Mouse (Mus musculus) embryonic facial prominence, embryonic 11.5 days (tissue): ENCODE measurements at regions not wholly inside any gene's neighbourhood (a gene's known extent, or its start where the extent isn't known, plus 50 kb on each side); places are given as distances from the start of the nearest gene placed in this dataset.

Experiments used
- ATAC-seq: fragments of 200-750 bp; cut with Nextera tagmentation; replicated peaks from 2 replicates; pipeline ENCODE4 v1.8.0; 2017; ENCODE audit warnings: low read depth; ENCODE audit not compliant: insufficient number of reproducible peaks, low FRiP score, low TSS enrichment
- DNase-seq: peaks from one replicate; pipeline ENCODE4 v3.0.0-alpha.2; 2015; ENCODE audit warnings: low spot score
- H3K27ac ChIP-seq: fragments of 300-500 bp; sonication (generic); replicated peaks from 2 replicates; pipeline ENCODE4 v1.5.1; 2014; ENCODE audit warnings: mild to moderate bottlenecking, low read depth, low read length, control low read depth
- H3K27me3 ChIP-seq: fragments of 300-500 bp; sonication (generic); 2 replicates; pipeline ENCODE4 v1.6.1; 2014; ENCODE audit warnings: mild to moderate bottlenecking, low read length, moderate library complexity, mixed read lengths; ENCODE audit not compliant: control insufficient read depth, insufficient read depth
- H3K36me3 ChIP-seq: fragments of 300-500 bp; sonication (generic); replicated peaks from 2 replicates; pipeline ENCODE4 v1.6.1; 2014; ENCODE audit warnings: low read depth, mild to moderate bottlenecking, low read length, moderate library complexity, mixed read lengths; ENCODE audit not compliant: control insufficient read depth, insufficient read depth
- H3K4me1 ChIP-seq: fragments of 300-500 bp; sonication (generic); 2 replicates; pipeline ENCODE4 v1.6.1; 2014; ENCODE audit warnings: low read length, mixed read lengths; ENCODE audit not compliant: control insufficient read depth, insufficient read depth
- H3K4me2 ChIP-seq: fragments of 300-500 bp; sonication (generic); 2 replicates; pipeline ENCODE4 v1.6.1; 2014; ENCODE audit warnings: low read depth, mild to moderate bottlenecking, control low read depth, low read length, moderate library complexity
- H3K4me3 ChIP-seq: fragments of 300-500 bp; sonication (generic); 2 replicates; pipeline ENCODE4 v1.5.1; 2014; ENCODE audit warnings: low read depth, low read length, control low read depth
- H3K9ac ChIP-seq: fragments of 300-500 bp; sonication (generic); replicated peaks from 2 replicates; pipeline ENCODE4 v1.6.1; 2014; ENCODE audit warnings: mild to moderate bottlenecking, control low read depth, low read length
- H3K9me3 ChIP-seq: fragments of 300-500 bp; sonication (generic); replicated peaks from 2 replicates; pipeline ENCODE4 v1.6.1; 2016; ENCODE audit warnings: mild to moderate bottlenecking, low read length, inconsistent platforms, mixed read lengths; ENCODE audit not compliant: control insufficient read depth
- WGBS: fragments of 180-500 bp; shearing (Covaris S2); extraction: QIAGEN DNeasy Blood & Tissue Kit; methylation state at CpG from one replicate; pipeline ENCODE4 v1.1.7; 2014; 5-methylcytosine and 5-hydroxymethylcytosine counted together

DNA sequence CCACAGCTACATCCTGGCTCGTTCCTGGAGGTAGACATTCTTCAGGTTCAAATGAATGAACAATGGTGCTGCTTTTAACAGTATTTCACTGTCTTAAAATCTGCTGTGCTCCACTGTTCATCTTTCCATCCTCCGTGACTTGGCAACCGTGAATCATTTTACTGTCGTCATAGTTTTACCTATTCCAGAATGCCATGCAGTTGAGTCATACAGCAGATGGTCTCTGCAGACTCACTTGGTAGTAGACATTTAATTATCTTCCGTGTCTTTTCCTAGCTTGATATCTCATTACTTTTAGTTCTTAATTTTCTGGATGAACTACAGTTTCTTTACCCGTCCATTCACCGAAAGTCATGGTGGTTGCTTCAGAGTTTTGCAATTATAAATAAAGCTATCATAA, 135.9 kb downstream of the Gm19410 start:
- no peak overlapping the region for H3K4me3 ChIP-seq
- H3K4me2 ChIP-seq = no peak overlapping the region
- DNase-seq (no peak), ATAC-seq (no peak)
- 88% methylated on average over 7 of the region's 7 CpGs for WGBS
- no peaks in the 10 kb centered on the region for H3K4me1 ChIP-seq
- no peaks in the 10 kb centered on the region for H3K9me3 ChIP-seq
- no peaks in the 10 kb centered on the region for H3K36me3 ChIP-seq
- no peaks in the 10 kb centered on the region for H3K27me3 ChIP-seq
- H3K9ac ChIP-seq = no peak overlapping the region
- H3K27ac ChIP-seq = no peak overlapping the region

- DNase-seq = no peak
- 76% methylated on average over 7 of the region's 7 CpGs for WGBS
- Histone ChIP-seq H3K27ac (no peak overlapping the region), H3K9ac (no peak overlapping the region), H3K36me3 (no peaks in the 10 kb centered on the region), H3K4me1 (no peaks in the 10 kb centered on the region), H3K27me3 (no peaks in the 10 kb centered on the region), H3K4me2 (no peak overlapping the region), H3K9me3 (no peaks in the 10 kb centered on the region), H3K4me3 (no peak overlapping the region)
- ATAC-seq = no peak
Observed at GRCm38 (mm10) chr8:35904711-35905450, 139.3 kb downstream of the Gm19410 start.

GRCm38 (mm10) chr8:35907998-35908397, 142.4 kb downstream of the Gm19410 start:
- no peak overlapping the region for H3K4me3 ChIP-seq
- H3K9ac ChIP-seq = no peak overlapping the region
- no peaks in the 10 kb centered on the region for H3K9me3 ChIP-seq
- no peaks in the 10 kb centered on the region for H3K36me3 ChIP-seq
- 81% methylated on average over 2 of the region's 2 CpGs for WGBS
- ATAC-seq (no peak), DNase-seq (no peak)
- H3K27me3 ChIP-seq = no peaks in the 10 kb centered on the region
- H3K4me1 ChIP-seq = no peaks in the 10 kb centered on the region
- no peak overlapping the region for H3K27ac ChIP-seq
- H3K4me2 ChIP-seq = no peak overlapping the region

DNA sequence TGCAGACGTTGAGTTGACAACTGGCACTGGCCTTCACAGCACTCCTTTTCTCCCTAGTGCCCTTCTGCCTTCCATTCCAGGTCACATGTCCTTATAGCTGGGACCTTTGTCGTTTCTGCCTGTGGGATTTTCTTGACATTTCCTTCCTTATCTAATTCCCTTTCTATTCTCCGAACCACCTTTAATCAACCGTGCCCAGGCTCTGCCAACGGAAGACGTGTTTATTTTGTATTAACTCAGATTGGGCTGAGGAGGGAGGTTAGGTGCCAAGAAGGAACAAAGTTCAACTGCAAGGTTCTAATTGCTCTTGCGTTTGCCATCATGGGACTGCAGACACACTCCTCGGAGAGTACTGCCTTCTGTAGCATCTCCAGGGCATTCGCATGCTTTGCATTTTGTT, 146.7 kb downstream of the Gm19410 start:
- H3K36me3 ChIP-seq = no peaks in the 10 kb centered on the region
- H3K9me3 ChIP-seq = no peaks in the 10 kb centered on the region
- DNase-seq (no peak), ATAC-seq (no peak)
- H3K27ac ChIP-seq = no peak overlapping the region
- H3K9ac ChIP-seq = no peak overlapping the region
- no peaks in the 10 kb centered on the region for H3K27me3 ChIP-seq
- H3K4me2 ChIP-seq = no peak overlapping the region
- H3K4me1 ChIP-seq = no peaks in the 10 kb centered on the region
- WGBS = 76% methylated on average over 9 of the region's 9 CpGs
- no peak overlapping the region for H3K4me3 ChIP-seq

GRCm38 (mm10) chr8:35915878-35916518, 150.4 kb downstream of the Gm19410 start:
- Histone ChIP-seq H3K27ac (no peak overlapping the region), H3K4me2 (no peak overlapping the region), H3K4me1 (no peaks in the 10 kb centered on the region; the same call in 1 of the 2 replicates), H3K9ac (no peak overlapping the region), H3K27me3 (no peaks in the 10 kb centered on the region), H3K4me3 (no peak overlapping the region), H3K36me3 (no peaks in the 10 kb centered on the region), H3K9me3 (no peaks in the 10 kb centered on the region)
- WGBS = 84% methylated on average over 10 of the region's 10 CpGs
- ATAC-seq (no peak), DNase-seq (no peak)

GRCm38 (mm10) chr8:35917573-35917972, 152.0 kb downstream of the Gm19410 start:
- H3K4me3 ChIP-seq = no peak overlapping the region
- H3K4me2 ChIP-seq = no peak overlapping the region
- no peaks in the 10 kb centered on the region for H3K9me3 ChIP-seq
- no peak for DNase-seq
- no peak for ATAC-seq
- no peak overlapping the region for H3K9ac ChIP-seq
- no peaks in the 10 kb centered on the region; the same call in 1 of the 2 replicates for H3K4me1 ChIP-seq
- H3K36me3 ChIP-seq = no peaks in the 10 kb centered on the region
- WGBS = 46% methylated on average over 3 of the region's 3 CpGs
- H3K27me3 ChIP-seq = no peaks in the 10 kb centered on the region
- H3K27ac ChIP-seq = no peak overlapping the region

GRCm38 (mm10) chr8:35919451-35919850, 153.9 kb downstream of the Gm19410 start:
- H3K36me3 ChIP-seq = no peaks in the 10 kb centered on the region
- no peaks in the 10 kb centered on the region for H3K27me3 ChIP-seq
- no peaks in the 10 kb centered on the region; the same call in 1 of the 2 replicates for H3K4me1 ChIP-seq
- WGBS = 77% methylated on average over 6 of the region's 6 CpGs
- ATAC-seq (no peak), DNase-seq (no peak)
- no peak overlapping the region for H3K27ac ChIP-seq
- H3K9ac ChIP-seq = no peak overlapping the region
- no peaks in the 10 kb centered on the region for H3K9me3 ChIP-seq
- no peak overlapping the region for H3K4me3 ChIP-seq
- H3K4me2 ChIP-seq = no peak overlapping the region
